Mouse (Mus musculus) cerebellum, adult 2 months (tissue): ENCODE measurements at regions not wholly inside any gene's neighbourhood (a gene's known extent, or its start where the extent isn't known, plus 50 kb on each side); places are given as distances from the start of the nearest gene placed in this dataset.
"Not testable (repeated sequence)": the region's sequence is repeated elsewhere in the genome, so short reads cannot be mapped to it uniquely, and the experiment has no call there.

Experiments used
- DNase-seq, 2 experiments: peaks; one replicate each; pipeline ENCODE4 v3.0.0; 2021
- H3K27ac ChIP-seq: fragments of 200-500 bp; 2 replicates; pipeline ENCODE4 v1.5.1; 2012; ENCODE audit warnings: low read length, control low read depth, inconsistent platforms; ENCODE audit not compliant: insufficient read depth
- H3K27me3 ChIP-seq: fragments of 200-500 bp; 2 replicates; pipeline ENCODE4 v1.6.1; 2012; ENCODE audit warnings: inconsistent platforms, mild to moderate bottlenecking, low read length, moderate library complexity; ENCODE audit not compliant: control insufficient read depth, insufficient read depth
- H3K4me1 ChIP-seq: fragments of 200-500 bp; 2 replicates; pipeline ENCODE4 v1.6.1; 2011; ENCODE audit warnings: low read length; ENCODE audit not compliant: control insufficient read depth, insufficient read depth
- H3K4me3 ChIP-seq: fragments of 200-500 bp; replicated peaks from 2 replicates; pipeline ENCODE3; 2011; ENCODE audit warnings: mild to moderate bottlenecking, low read depth, low read length, control low read depth; ENCODE audit not compliant: insufficient read depth
- CTCF ChIP-seq: fragments of 200-500 bp; IDR thresholded peaks from 2 replicates; pipeline ENCODE4 v1.5.1; 2011; ENCODE audit warnings: low read depth, mild to moderate bottlenecking, control low read depth, low read length, moderate library complexity, borderline replicate concordance; ENCODE audit not compliant: insufficient read depth
- POLR2A ChIP-seq: fragments of 200-500 bp; IDR thresholded peaks from 2 replicates; pipeline ENCODE4 v1.6.1; 2011; ENCODE audit warnings: low read length, control low read depth, borderline replicate concordance; ENCODE audit not compliant: insufficient read depth
- WGBS: fragments of 180-500 bp; shearing (Covaris S2); methylation state at CpG from one replicate; pipeline ENCODE4 v1.1.7; 2018; 5-methylcytosine and 5-hydroxymethylcytosine counted together

- Histone ChIP-seq H3K27me3 (no peaks in the 10 kb centered on the region; the same call in 1 of the 2 replicates), H3K27ac (no peak overlapping the region), H3K4me1 (no peaks in the 10 kb centered on the region), H3K4me3 (no peak overlapping the region)
- WGBS = 59% methylated on average over 11 of the region's 11 CpGs
- DNase-seq = no peak
- TF ChIP-seq POLR2A (no peak), CTCF (no peak)
Observed at GRCm38 (mm10) chr3:38261326-38262075, 223.1 kb downstream of the Ankrd50 start.

- not testable (repeated sequence) for DNase-seq, H3K27me3 ChIP-seq, H3K4me3 ChIP-seq, H3K4me1 ChIP-seq, H3K27ac ChIP-seq
- WGBS = 93% methylated on average over 8 of the region's 8 CpGs
Observed at GRCm38 (mm10) chr3:38259223-38259622, 225.4 kb downstream of the Ankrd50 start.

- H3K4me1 ChIP-seq = no peaks in the 10 kb centered on the region
- no peaks in the 10 kb centered on the region; the same call in 1 of the 2 replicates for H3K27me3 ChIP-seq
- DNase-seq = no peak
- WGBS = 82% methylated on average over 14 of the region's 14 CpGs
- H3K4me3 ChIP-seq = no peak overlapping the region
- no peak for TF ChIP-seq POLR2A
- no peak for TF ChIP-seq CTCF
- H3K27ac ChIP-seq = no peak overlapping the region
Observed at GRCm38 (mm10) chr3:38257843-38258290, 226.8 kb downstream of the Ankrd50 start.

GRCm38 (mm10) chr3:38257076-38257842 lies 227.4 kb downstream of the Ankrd50 start:
- TF ChIP-seq CTCF = no peak
- no peak for TF ChIP-seq POLR2A
- Histone ChIP-seq H3K4me1 (no peaks in the 10 kb centered on the region), H3K27ac (no peak overlapping the region), H3K4me3 (no peak overlapping the region), H3K27me3 (no peaks in the 10 kb centered on the region)
- DNase-seq = no peak
- 84% methylated on average over 14 of the region's 14 CpGs for WGBS

- DNase-seq = peak; percentile 41 to 56
Observed at GRCm38 (mm10) chr3:38255674-38256073, 229.0 kb downstream of the Ankrd50 start.

GRCm38 (mm10) chr3:38254896-38255295 lies 229.7 kb downstream of the Ankrd50 start:
- 3% methylated on average over 2 of the region's 2 CpGs for WGBS
- H3K27me3 ChIP-seq = no peaks in the 10 kb centered on the region
- no peaks in the 10 kb centered on the region for H3K4me1 ChIP-seq
- TF ChIP-seq POLR2A (no peak), CTCF (no peak)
- H3K4me3 ChIP-seq = no peak overlapping the region
- H3K27ac ChIP-seq = no peak overlapping the region
- DNase-seq = peak; percentile 70 to 84

More at GRCm38 (mm10) chr3:38255674-38256073, 229.0 kb downstream of the Ankrd50 start:
- Histone ChIP-seq H3K27me3 (no peaks in the 10 kb centered on the region), H3K27ac (no peak overlapping the region), H3K4me1 (no peaks in the 10 kb centered on the region), H3K4me3 (no peak overlapping the region)
- 25% methylated on average over 2 of the region's 2 CpGs for WGBS
- TF ChIP-seq POLR2A = no peak
- peak; percentile 72 for TF ChIP-seq CTCF

GRCm38 (mm10) chr3:38251592-38251991 lies 233.1 kb downstream of the Ankrd50 start:
- 84% methylated on average over 2 of the region's 2 CpGs for WGBS
- DNase-seq = no peak
- no peak overlapping the region for H3K4me3 ChIP-seq
- no peaks in the 10 kb centered on the region for H3K27me3 ChIP-seq
- no peaks in the 10 kb centered on the region for H3K4me1 ChIP-seq
- TF ChIP-seq CTCF (no peak), POLR2A (no peak)
- H3K27ac ChIP-seq = no peak overlapping the region

- no peak overlapping the region for H3K27ac ChIP-seq
- no peak for TF ChIP-seq POLR2A
- TF ChIP-seq CTCF = no peak
- no peaks in the 10 kb centered on the region for H3K4me1 ChIP-seq
- H3K4me3 ChIP-seq = no peak overlapping the region
- H3K27me3 ChIP-seq = no peaks in the 10 kb centered on the region
- 82% methylated on average over 5 of the region's 5 CpGs for WGBS
- no peak for DNase-seq
Observed at GRCm38 (mm10) chr3:38250552-38250951, 234.1 kb downstream of the Ankrd50 start.
